Mouse (Mus musculus) adrenal gland, postnatal 4 days (tissue): Measurements from ENCODE around the gene Ptprr. TPM values are rescaled to one million over a fixed set of nuclear protein-coding genes. Genes with fewer than 3 reads are reported as not detected.

Experiments
- total RNA-seq, 2 experiments: library from RNA; stranded (reverse); gene quantifications; 2 replicates each; pipeline ENCODE4 v1.2.3; 2021

The Ptprr gene
- total RNA-seq, 2 experiments from 2014 or later: 12.1 to 12.9 TPM

Other genes with a start within 250 kb of the Ptprr start
- gene Tspan8, start 201.4 kb upstream of the Ptprr start, total RNA-seq: 1 to 10 TPM; 2.2 to 6.3 TPM
- gene 4933416C03Rik, start 95.7 kb downstream of the Ptprr start, total RNA-seq: not detected